11 mouse cellular contexts compared by ENCODE assay signal in genomic region chr6:89333964-89334702, GRCm38 (mm10). TPM values are rescaled to one million over a fixed set of nuclear protein-coding genes. Genes with fewer than 3 reads are reported as not detected.
DNase-seq lines count a peak whose midpoint lies in the region; ATAC-seq lines count a peak whose summit lies in the region.
"Had no signal": no experiment of that assay in that cellular context is flagged by ENCODE, and none has a peak within 500 bp of the region (broad histone marks: within the 10 kb centered on the region; RNA-seq: fewer than 3 reads in every experiment).

No protein-coding gene starts in this region.

- no peak overlapping the region for H3K9ac ChIP-seq in embryonic facial prominence, embryonic 12.5 days
- no peak overlapping the region for H3K9ac ChIP-seq in hindbrain, embryonic 15.5 days
- H3K9ac ChIP-seq in kidney, embryonic 14.5 days (ENCODE audit: low read depth, low read length): no peak overlapping the region
- H3K9ac ChIP-seq: liver, embryonic 14.5 days had no signal

- no peak overlapping the region for H3K4me2 ChIP-seq in embryonic facial prominence, embryonic 12.5 days (replicated peaks)
- H3K4me2 ChIP-seq in hindbrain, embryonic 15.5 days: no peak overlapping the region
- no peak overlapping the region for H3K4me2 ChIP-seq in kidney, embryonic 14.5 days (replicated peaks; ENCODE audit: low read depth, low read length)

- H3K4me1 ChIP-seq in embryonic facial prominence, embryonic 12.5 days: no peaks in the 10 kb centered on the region
- peaks cover 28% of the 10 kb centered on the region for H3K4me1 ChIP-seq in hindbrain, embryonic 15.5 days (replicated peaks)
- H3K4me1 ChIP-seq in kidney, embryonic 14.5 days (ENCODE audit: control insufficient read depth, insufficient read depth, low read length): no peaks in the 10 kb centered on the region

- no peak overlapping the region for H3K27ac ChIP-seq in embryonic facial prominence, embryonic 12.5 days
- H3K27ac ChIP-seq in hindbrain, embryonic 15.5 days (replicated peaks): peak overlapping the region; percentile 28; the same call in 1 of the 2 replicates
- no peak overlapping the region for H3K27ac ChIP-seq in kidney, embryonic 14.5 days (ENCODE audit: low read depth, low read length)
- H3K27ac ChIP-seq: liver, embryonic 14.5 days had no signal

- no peaks in the 10 kb centered on the region for H3K27me3 ChIP-seq in embryonic facial prominence, embryonic 12.5 days
- H3K27me3 ChIP-seq in hindbrain, embryonic 15.5 days: no peaks in the 10 kb centered on the region
- H3K27me3 ChIP-seq in kidney, embryonic 14.5 days (ENCODE audit: control insufficient read depth, insufficient read depth, low read length): no peaks in the 10 kb centered on the region

- peak; percentile 36 for DNase-seq in brain, embryonic 18.5 days (ENCODE audit: low read depth, low spot score)
- DNase-seq in neural tube, embryonic 10.5 days (ENCODE audit: extremely low spot score, low spot score): peak; percentile 68
- DNase-seq in kidney, postnatal 4 days: no peak
- DNase-seq: adrenal gland, postnatal 25 days; heart, adult 18-20 months had no signal

- H3K36me3 ChIP-seq in embryonic facial prominence, embryonic 12.5 days: peaks cover 96% of the 10 kb centered on the region
- peaks cover 76% of the 10 kb centered on the region for H3K36me3 ChIP-seq in hindbrain, embryonic 15.5 days
- peaks cover 96% of the 10 kb centered on the region for H3K36me3 ChIP-seq in kidney, embryonic 14.5 days (ENCODE audit: control insufficient read depth, insufficient read depth, low read length)

- 78% methylated on average over 12 of the region's 12 CpGs for WGBS in embryonic facial prominence, embryonic 12.5 days
- WGBS in hindbrain, embryonic 15.5 days: 31% methylated on average over 12 of the region's 12 CpGs
- 91% methylated on average over 12 of the region's 12 CpGs for WGBS in kidney, embryonic 14.5 days

- 0 out of 2 replicates have a peak, but pooled peaks have one; percentile 23 for ATAC-seq in embryonic facial prominence, embryonic 12.5 days (ENCODE audit: insufficient number of reproducible peaks, insufficient read depth, low FRiP score, low TSS enrichment)
- peak; percentile 74 for ATAC-seq in hindbrain, embryonic 15.5 days (ENCODE audit: low FRiP score, low read depth)
- no peak for ATAC-seq in kidney, embryonic 14.5 days (ENCODE audit: low FRiP score, low TSS enrichment)
- ATAC-seq in erythroblast, adult 5-6 weeks (replicated peaks; ENCODE audit: low FRiP score, poor library complexity, severe bottlenecking): no peak

- H3K9me3 ChIP-seq in embryonic facial prominence, embryonic 12.5 days: no peaks in the 10 kb centered on the region
- H3K9me3 ChIP-seq in hindbrain, embryonic 15.5 days: no peaks in the 10 kb centered on the region
- H3K9me3 ChIP-seq in kidney, embryonic 14.5 days (ENCODE audit: control insufficient read depth, low read length): no peaks in the 10 kb centered on the region
- H3K9me3 ChIP-seq: G1E had no signal

- H3K4me3 ChIP-seq in embryonic facial prominence, embryonic 12.5 days: no peak overlapping the region
- H3K4me3 ChIP-seq in hindbrain, embryonic 15.5 days: no peak overlapping the region
- no peak overlapping the region for H3K4me3 ChIP-seq in kidney, embryonic 14.5 days (ENCODE audit: low read length)

RNA-seq across cellular contexts. Expression of gene Plxna1, which starts 28.3 kb away (rescaled TPM):
- 35.0 and 37.1 TPM in 2 replicates for polyA plus RNA-seq in embryonic facial prominence, embryonic 12.5 days (2016; fragmentation: Nextera tagmentation; extraction: Ambion mirVana)
- 47.4 and 57.2 TPM in 2 replicates for polyA plus RNA-seq in hindbrain, embryonic 15.5 days (2015; fragmentation: Nextera tagmentation; extraction: Ambion mirVana)
- 15.4 and 28.0 TPM in 2 replicates for polyA plus RNA-seq in kidney, embryonic 14.5 days (2014; fragmentation: Nextera tagmentation; extraction: Ambion mirVana)
- total RNA-seq in erythroblast, adult 5-6 weeks (2015; ENCODE audit: low replicate concordance): 1.3 and 1.7 TPM in 2 replicates
- total RNA-seq in erythroblast, adult 5-6 weeks (2017; ENCODE audit: low replicate concordance): 0.68 and 0.84 TPM in 2 replicates

Comparison
In these comparisons a context has a peak if more than half of its experiments do, and no peak if none do; other contexts are left out.
1. DNase-seq: peak in brain, embryonic 18.5 days (single experiment) and neural tube, embryonic 10.5 days (single experiment); none in kidney, postnatal 4 days (0 of 2).
2. ATAC-seq: peak in embryonic facial prominence, embryonic 12.5 days (single experiment) and hindbrain, embryonic 15.5 days (single experiment); none in kidney, embryonic 14.5 days (single experiment) and erythroblast, adult 5-6 weeks (single experiment).